Mouse (Mus musculus): ENCODE data around the gene Baiap2l2. TPM values are rescaled to one million over a fixed set of nuclear protein-coding genes. Genes with fewer than 3 reads are reported as not detected.
A peak's percentile ranks its signal among the peaks of the same experiment; 100 is the strongest.
"Not testable (repeated sequence)": the region's sequence is repeated elsewhere in the genome, so short reads cannot be mapped to it uniquely, and the experiment has no call there.

Gene Baiap2l2
- polyA plus RNA-seq, 1 experiment from 2014 or later, result 8.4 TPM

DNA sequence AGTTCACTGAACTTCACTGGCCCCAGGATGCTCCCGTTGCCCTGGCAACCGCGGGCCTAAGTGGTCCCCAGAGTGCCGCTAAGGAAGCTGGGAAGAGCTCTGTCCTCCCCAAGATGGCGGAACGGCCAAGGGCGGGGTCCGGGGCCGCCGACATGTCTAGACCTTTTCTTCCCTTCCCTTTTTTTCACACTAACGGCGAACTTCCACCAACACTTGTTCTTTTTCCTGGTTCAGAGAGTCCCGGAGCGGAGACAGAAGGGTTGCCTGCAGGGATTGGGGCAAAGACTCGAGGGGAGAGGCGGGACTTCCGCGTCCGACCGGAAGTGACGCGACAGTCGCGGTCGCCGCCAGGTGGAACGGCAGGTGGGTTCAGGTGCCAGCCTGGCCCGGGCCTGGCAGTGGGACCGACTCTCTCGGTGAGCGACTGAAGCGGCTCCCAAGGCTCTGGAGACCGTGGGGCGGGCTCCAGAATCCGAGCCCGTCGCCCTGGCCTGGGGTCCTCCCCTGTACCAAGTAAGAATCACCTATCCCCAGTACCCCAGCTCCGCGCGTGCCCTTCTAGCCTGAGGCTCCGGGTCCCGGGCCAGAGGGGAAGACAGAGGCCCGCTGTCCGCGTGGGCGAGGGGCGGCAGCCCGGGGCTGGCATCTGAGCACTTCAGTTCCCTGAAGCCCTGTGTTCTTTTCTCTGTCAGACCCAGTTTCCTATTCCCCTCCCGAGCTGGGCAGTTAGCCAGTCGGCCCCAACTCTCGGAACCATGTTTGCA lies 56.1 kb downstream of the Baiap2l2 start, which contains the start of the genes Pick1 and Gm49486:
Gene Pick1 (plus strand): TSS at position 116 of the 764 bp plus-strand sequence.
Gene Gm49486 (plus strand): TSS at position 334 of the 764 bp plus-strand sequence.
- Histone ChIP-seq H3K27me3 (replicated peaks) (no peaks in the 10 kb centered on the region), H3K27ac (peak within 1 kb of the TSS; percentile 99), H3K9ac (peak within 1 kb of the TSS; percentile 92), H3K36me3 (0 out of 2 replicates have a peak, but pooled peaks cover 3% of the 10 kb centered on the region), H3K4me2 (peak within 1 kb of the TSS; percentile 99), H3K4me1 (0 out of 2 replicates have a peak, but pooled peaks cover 7% of the 10 kb centered on the region), H3K4me3 (replicated peaks) (peak within 1 kb of the TSS; percentile 85), H3K9me3 (no peaks in the 10 kb centered on the region)
- peak; percentile 76 for ATAC-seq (ENCODE audit: insufficient read depth, low FRiP score, low read depth)
- WGBS, result under 1% methylated on average over 51 of the region's 51 CpGs

DNA sequence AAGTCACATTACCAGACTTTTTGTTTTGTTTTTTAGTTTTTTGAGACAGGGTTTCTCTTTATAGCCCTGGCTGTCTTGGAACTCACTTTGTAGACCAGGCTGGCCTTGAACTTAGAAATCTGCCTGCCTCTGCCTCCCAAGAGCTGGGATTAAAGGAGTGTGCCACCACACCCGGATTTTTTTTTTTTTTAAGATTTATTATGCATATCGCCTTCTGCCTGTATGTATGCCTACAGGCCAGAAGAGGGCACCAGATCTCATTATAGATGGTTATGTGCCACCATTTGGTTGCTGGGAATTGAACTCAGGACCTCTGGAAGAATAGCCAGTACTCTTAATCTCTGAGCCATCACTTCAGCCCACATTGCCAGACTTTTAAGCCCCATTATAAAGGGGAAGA lies 59.6 kb downstream of the Baiap2l2 start:
- H3K9ac ChIP-seq; H3K9me3 ChIP-seq; H3K4me2 ChIP-seq; ATAC-seq (ENCODE audit: insufficient read depth, low FRiP score, low read depth); H3K4me1 ChIP-seq; H3K27ac ChIP-seq; H3K4me3 ChIP-seq (replicated peaks); H3K36me3 ChIP-seq; H3K27me3 ChIP-seq (replicated peaks): not testable (repeated sequence)
- WGBS, result 54% methylated on average over 2 of the region's 2 CpGs

GRCm38 (mm10) chr15:79224685-79225084 lies 60.7 kb downstream of the Baiap2l2 start:
- Histone ChIP-seq H3K4me2 (no peak overlapping the region), H3K9me3 (no peaks in the 10 kb centered on the region), H3K27ac (no peak overlapping the region), H3K4me1 (0 out of 2 replicates have a peak, but pooled peaks cover 6% of the 10 kb centered on the region), H3K36me3 (no peaks in the 10 kb centered on the region), H3K4me3 (replicated peaks) (no peak overlapping the region), H3K9ac (no peak overlapping the region), H3K27me3 (replicated peaks) (no peaks in the 10 kb centered on the region)
- WGBS, result 15% methylated on average over 5 of the region's 5 CpGs
- 0 out of 2 replicates have a peak, but pooled peaks have one; percentile 24 for ATAC-seq (ENCODE audit: insufficient read depth, low FRiP score, low read depth)

DNA sequence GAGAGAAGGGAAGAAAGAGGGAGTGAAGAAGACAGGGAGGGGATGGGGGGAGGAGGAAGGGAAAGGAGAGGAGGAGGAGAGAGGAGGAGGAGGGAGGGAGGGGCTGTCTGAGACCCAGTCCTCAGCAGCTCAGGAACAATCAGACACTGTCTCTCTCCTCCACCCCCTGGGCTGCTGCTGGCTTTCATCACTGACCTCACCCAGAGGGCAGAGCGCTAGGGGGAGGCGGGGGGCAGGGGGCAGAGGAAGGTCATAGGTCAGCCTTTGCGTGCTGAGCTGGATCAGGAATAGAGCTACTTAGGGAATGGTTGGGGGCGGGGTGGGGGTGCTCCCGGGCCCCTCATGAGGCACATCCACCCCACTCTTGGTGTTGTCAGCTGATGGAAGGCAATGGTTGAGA lies 61.7 kb downstream of the Baiap2l2 start:
- no peak overlapping the region for H3K4me2 ChIP-seq
- 14% methylated on average over 5 of the region's 5 CpGs for whole genome bisulfite sequencing

DNA sequence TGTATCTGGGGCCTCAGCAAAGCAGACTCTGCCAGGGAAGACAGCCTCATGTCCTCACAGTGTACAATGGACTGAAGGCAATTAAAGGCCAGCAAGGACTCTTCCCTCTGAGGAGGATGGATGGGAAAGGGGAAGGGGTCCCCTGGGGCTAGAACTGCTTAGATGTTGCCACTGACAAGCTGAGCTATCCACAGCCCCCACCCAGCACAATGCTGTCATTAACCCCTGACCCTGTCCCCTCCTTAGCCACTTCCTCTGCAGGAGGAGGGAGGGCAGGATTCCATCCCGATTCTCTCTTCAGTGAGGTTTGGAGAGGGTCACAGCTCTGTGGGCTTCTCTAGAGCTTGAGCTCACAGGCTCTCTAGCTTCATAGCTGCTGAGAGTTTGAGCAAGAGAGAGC lies 65.8 kb downstream of the Baiap2l2 start:
- no peak for ATAC-seq (ENCODE audit: insufficient read depth, low FRiP score, low read depth)
- Histone ChIP-seq H3K27ac (no peak overlapping the region), H3K9ac (no peak overlapping the region), H3K4me1 (no peaks in the 10 kb centered on the region), H3K36me3 (no peaks in the 10 kb centered on the region), H3K27me3 (replicated peaks) (no peaks in the 10 kb centered on the region), H3K9me3 (no peaks in the 10 kb centered on the region), H3K4me2 (no peak overlapping the region), H3K4me3 (replicated peaks) (no peak overlapping the region)
- 0% methylated on average over 1 of the region's 1 CpGs for WGBS

More for the DNA sequence above, 61.7 kb downstream of the Baiap2l2 start:
- H3K36me3 ChIP-seq, result no peaks in the 10 kb centered on the region
- H3K9ac ChIP-seq, result no peak overlapping the region
- H3K4me1 ChIP-seq, result 0 out of 2 replicates have a peak, but pooled peaks cover under 1% of the 10 kb centered on the region
- H3K27ac ChIP-seq, result no peak overlapping the region
- no peaks in the 10 kb centered on the region for H3K9me3 ChIP-seq
- peak; percentile 34 for ATAC-seq (ENCODE audit: insufficient read depth, low FRiP score, low read depth)
- no peak overlapping the region for H3K4me3 ChIP-seq (replicated peaks)
- H3K27me3 ChIP-seq (replicated peaks), result no peaks in the 10 kb centered on the region

GRCm38 (mm10) chr15:79216191-79216590 lies 69.1 kb downstream of the Baiap2l2 start:
- Histone ChIP-seq H3K27me3 (replicated peaks) (no peaks in the 10 kb centered on the region), H3K4me2 (no peak overlapping the region), H3K27ac (no peak overlapping the region), H3K9me3 (no peaks in the 10 kb centered on the region), H3K4me3 (replicated peaks) (no peak overlapping the region), H3K4me1 (no peaks in the 10 kb centered on the region), H3K36me3 (no peaks in the 10 kb centered on the region), H3K9ac (no peak overlapping the region)
- WGBS, result 44% methylated on average over 3 of the region's 3 CpGs
- ATAC-seq (ENCODE audit: insufficient read depth, low FRiP score, low read depth), result no peak

GRCm38 (mm10) chr15:79213591-79213990 lies 71.7 kb downstream of the Baiap2l2 start:
- Histone ChIP-seq H3K4me1 (0 out of 2 replicates have a peak, but pooled peaks cover 5% of the 10 kb centered on the region), H3K4me3 (replicated peaks) (no peak overlapping the region), H3K4me2 (no peak overlapping the region), H3K36me3 (no peaks in the 10 kb centered on the region), H3K9me3 (no peaks in the 10 kb centered on the region), H3K27ac (no peak overlapping the region), H3K9ac (no peak overlapping the region), H3K27me3 (replicated peaks) (no peaks in the 10 kb centered on the region)
- no peak for ATAC-seq (ENCODE audit: insufficient read depth, low FRiP score, low read depth)
- 68% methylated on average over 6 of the region's 6 CpGs for WGBS

DNA sequence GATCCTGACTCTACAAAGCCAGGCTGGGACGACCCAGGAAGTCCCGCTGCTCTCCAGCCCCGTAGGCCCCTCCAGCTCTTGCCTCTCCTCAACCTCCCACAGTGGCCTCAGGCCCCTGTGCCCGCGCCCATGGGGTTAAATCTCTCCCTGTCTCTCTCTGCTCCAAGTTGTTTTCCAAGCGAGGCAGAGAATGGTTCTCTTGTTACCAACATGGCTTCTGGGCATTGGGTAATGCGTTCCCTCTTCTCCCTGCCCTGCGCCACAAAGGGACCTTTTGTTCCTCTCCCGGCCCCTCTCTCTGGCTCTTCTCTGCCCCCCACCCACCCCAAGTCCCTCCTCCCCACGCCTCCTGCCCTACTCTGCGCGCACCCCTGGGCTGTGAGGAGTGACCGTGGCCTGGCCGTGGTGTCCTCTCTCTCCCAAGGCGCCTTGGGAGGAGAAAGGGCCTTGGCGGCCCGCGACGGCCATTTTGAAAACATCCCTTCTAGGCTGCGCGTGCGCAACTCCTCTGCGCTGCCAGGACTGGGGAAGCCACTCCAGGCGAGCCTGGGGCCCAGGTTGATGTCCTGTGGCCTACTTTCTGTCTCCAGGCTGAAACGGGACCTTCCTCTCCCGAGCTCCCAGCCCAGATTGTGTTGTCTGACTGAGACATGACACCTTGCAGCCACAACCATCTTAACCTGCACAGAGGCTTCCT lies 72.4 kb downstream of the Baiap2l2 start:
- Histone ChIP-seq H3K4me2 (no peak overlapping the region), H3K27me3 (replicated peaks) (no peaks in the 10 kb centered on the region), H3K36me3 (no peaks in the 10 kb centered on the region), H3K9ac (no peak overlapping the region), H3K27ac (no peak overlapping the region), H3K9me3 (no peaks in the 10 kb centered on the region), H3K4me3 (replicated peaks) (no peak overlapping the region), H3K4me1 (0 out of 2 replicates have a peak, but pooled peaks cover 8% of the 10 kb centered on the region)
- 83% methylated on average over 25 of the region's 26 CpGs for WGBS
- ATAC-seq (ENCODE audit: insufficient read depth, low FRiP score, low read depth), result peak; percentile 23; the same call in 1 of the 2 replicates

DNA sequence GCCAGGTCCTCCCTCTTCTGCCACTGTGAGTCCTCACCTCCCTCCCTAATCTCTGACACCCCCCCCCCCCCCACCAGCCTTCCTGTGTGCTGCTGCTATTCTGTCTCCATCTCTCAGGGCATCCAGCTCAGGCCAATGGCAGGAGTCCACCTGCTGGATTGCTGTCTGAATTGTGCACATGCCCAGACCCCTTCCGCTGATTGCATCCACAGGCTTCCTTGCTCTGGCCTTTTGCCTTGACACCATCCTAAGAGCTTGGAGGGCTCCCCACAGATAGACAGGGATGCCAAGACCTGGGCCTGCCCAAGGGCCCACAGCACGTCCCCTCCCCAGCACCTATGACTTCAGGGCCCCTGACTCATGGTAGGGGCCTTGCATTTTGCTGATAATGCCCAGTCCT lies 75.0 kb downstream of the Baiap2l2 start:
- Histone ChIP-seq H3K4me3 (replicated peaks) (no peak overlapping the region), H3K9ac (no peak overlapping the region), H3K4me1 (0 out of 2 replicates have a peak, but pooled peaks cover 8% of the 10 kb centered on the region), H3K9me3 (no peaks in the 10 kb centered on the region), H3K36me3 (no peaks in the 10 kb centered on the region), H3K27me3 (replicated peaks) (no peaks in the 10 kb centered on the region), H3K27ac (no peak overlapping the region), H3K4me2 (no peak overlapping the region)
- ATAC-seq (ENCODE audit: insufficient read depth, low FRiP score, low read depth), result no peak
- WGBS, result 66% methylated on average over 2 of the region's 2 CpGs

DNA sequence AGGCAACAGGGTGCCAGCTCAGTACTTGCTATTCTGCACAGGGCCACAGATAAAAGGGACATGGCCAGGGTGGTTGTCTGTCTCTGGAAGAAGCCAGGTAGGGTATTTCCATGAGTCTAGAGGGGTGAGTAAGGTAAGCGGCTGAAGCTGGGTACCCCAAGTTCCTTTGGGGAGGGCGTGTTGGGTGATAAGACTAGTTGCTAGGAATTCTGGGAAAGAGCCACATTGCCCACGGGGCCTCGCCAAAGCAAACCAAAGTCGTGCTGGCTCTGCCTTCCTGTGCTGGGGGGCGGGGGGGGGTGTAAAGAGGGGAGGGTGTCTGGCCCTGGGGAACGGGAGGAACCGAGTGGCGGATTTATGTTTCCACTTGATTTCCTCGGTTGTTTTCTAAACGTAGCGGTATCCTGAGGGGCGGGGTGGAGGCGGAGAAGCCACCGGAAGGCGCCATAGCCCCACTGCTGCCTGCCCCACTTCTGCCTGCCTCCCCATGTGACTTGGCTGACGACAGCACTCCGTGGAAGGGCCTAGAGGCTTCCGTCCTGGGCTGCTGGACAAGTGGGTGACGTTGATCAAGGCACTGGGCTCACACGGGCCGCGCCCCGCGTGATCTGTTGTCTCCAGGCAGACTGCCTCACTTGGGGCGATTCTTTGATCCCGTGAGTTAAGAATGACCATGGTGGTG lies 76.4 kb downstream of the Baiap2l2 start:
- Histone ChIP-seq H3K9ac (no peak overlapping the region), H3K9me3 (no peaks in the 10 kb centered on the region), H3K36me3 (no peaks in the 10 kb centered on the region), H3K4me1 (0 out of 2 replicates have a peak, but pooled peaks cover 8% of the 10 kb centered on the region), H3K4me2 (no peak overlapping the region), H3K4me3 (replicated peaks) (no peak overlapping the region), H3K27me3 (replicated peaks) (no peaks in the 10 kb centered on the region), H3K27ac (no peak overlapping the region)
- 66% methylated on average over 27 of the region's 27 CpGs for WGBS
- ATAC-seq (ENCODE audit: insufficient read depth, low FRiP score, low read depth), result no peak

GRCm38 (mm10) chr15:79208211-79208610 lies 77.1 kb downstream of the Baiap2l2 start:
- H3K27me3 ChIP-seq (replicated peaks), result no peaks in the 10 kb centered on the region
- 0 out of 2 replicates have a peak, but pooled peaks cover 8% of the 10 kb centered on the region for H3K4me1 ChIP-seq
- 65% methylated on average over 6 of the region's 6 CpGs for WGBS
- no peak for ATAC-seq (ENCODE audit: insufficient read depth, low FRiP score, low read depth)
- no peak overlapping the region for H3K27ac ChIP-seq
- no peaks in the 10 kb centered on the region for H3K9me3 ChIP-seq
- H3K36me3 ChIP-seq, result no peaks in the 10 kb centered on the region
- H3K9ac ChIP-seq, result no peak overlapping the region
- no peak overlapping the region for H3K4me2 ChIP-seq
- no peak overlapping the region for H3K4me3 ChIP-seq (replicated peaks)
